Mouse (Mus musculus): Measurements from ENCODE around the gene Tmem215. TPM values are rescaled to one million over a fixed set of nuclear protein-coding genes. Genes with fewer than 3 reads are reported as not detected.

Tmem215 gene
- polyA plus RNA-seq, 1 experiment from 2014 or later = 0.40 TPM

GRCm38 (mm10) chr4:40499812-40500591, 28.0 kb downstream of the Tmem215 start:
- Histone ChIP-seq H3K9me3 (replicated peaks) (no peaks in the 10 kb centered on the region), H3K4me2 (no peak overlapping the region), H3K27me3 (no peaks in the 10 kb centered on the region), H3K36me3 (no peaks in the 10 kb centered on the region), H3K27ac (no peak overlapping the region), H3K4me3 (replicated peaks) (no peak overlapping the region), H3K9ac (no peak overlapping the region), H3K4me1 (no peaks in the 10 kb centered on the region)
- 81% methylated on average over 11 of the region's 11 CpGs for WGBS
- ATAC-seq (replicated peaks; ENCODE audit: low FRiP score) = no peak

- Histone ChIP-seq H3K9me3 (replicated peaks) (no peaks in the 10 kb centered on the region), H3K9ac (no peak overlapping the region), H3K4me1 (no peaks in the 10 kb centered on the region), H3K27me3 (no peaks in the 10 kb centered on the region), H3K4me3 (replicated peaks) (no peak overlapping the region), H3K36me3 (no peaks in the 10 kb centered on the region), H3K27ac (no peak overlapping the region), H3K4me2 (no peak overlapping the region)
- no peak for ATAC-seq (replicated peaks; ENCODE audit: low FRiP score)
- 60% methylated on average over 3 of the region's 3 CpGs for WGBS
Observed at GRCm38 (mm10) chr4:40502459-40502858, 30.5 kb downstream of the Tmem215 start.

- Histone ChIP-seq H3K36me3 (no peaks in the 10 kb centered on the region), H3K9ac (no peak overlapping the region), H3K9me3 (replicated peaks) (no peaks in the 10 kb centered on the region), H3K27me3 (no peaks in the 10 kb centered on the region), H3K4me1 (no peaks in the 10 kb centered on the region), H3K4me2 (no peak overlapping the region), H3K4me3 (replicated peaks) (no peak overlapping the region), H3K27ac (no peak overlapping the region)
- WGBS = 79% methylated on average over 16 of the region's 16 CpGs
- ATAC-seq (replicated peaks; ENCODE audit: low FRiP score) = no peak
Observed at GRCm38 (mm10) chr4:40509534-40509933, 37.6 kb downstream of the Tmem215 start.

- ATAC-seq (replicated peaks; ENCODE audit: low FRiP score) = no peak
- Histone ChIP-seq H3K4me1 (no peaks in the 10 kb centered on the region), H3K27me3 (no peaks in the 10 kb centered on the region), H3K9me3 (replicated peaks) (no peaks in the 10 kb centered on the region), H3K36me3 (no peaks in the 10 kb centered on the region), H3K4me2 (no peak overlapping the region), H3K27ac (no peak overlapping the region), H3K9ac (no peak overlapping the region), H3K4me3 (replicated peaks) (no peak overlapping the region)
- 89% methylated on average over 2 of the region's 2 CpGs for WGBS
Observed at GRCm38 (mm10) chr4:40513235-40513634, 41.3 kb downstream of the Tmem215 start.

GRCm38 (mm10) chr4:40518545-40519324, 46.8 kb downstream of the Tmem215 start:
- Histone ChIP-seq H3K4me3 (replicated peaks) (no peak overlapping the region), H3K36me3 (no peaks in the 10 kb centered on the region), H3K9ac (no peak overlapping the region), H3K4me2 (no peak overlapping the region), H3K27me3 (no peaks in the 10 kb centered on the region), H3K27ac (no peak overlapping the region), H3K4me1 (no peaks in the 10 kb centered on the region), H3K9me3 (replicated peaks) (0 out of 2 replicates have a peak, but pooled peaks cover 4% of the 10 kb centered on the region)
- 94% methylated on average over 14 of the region's 14 CpGs for WGBS
- no peak for ATAC-seq (replicated peaks; ENCODE audit: low FRiP score)

Other genes with a start within 250 kb of the Tmem215 start
- gene Ddx58, start 232.4 kb upstream of the Tmem215 start, polyA plus RNA-seq (2015; fragmentation: Nextera tagmentation; extraction: Ambion mirVana) = 8.2 and 11.4 TPM in 2 replicates
- gene Smim27, start 202.6 kb upstream of the Tmem215 start, polyA plus RNA-seq (2015; fragmentation: Nextera tagmentation; extraction: Ambion mirVana) = 40.1 and 40.4 TPM in 2 replicates
- 46.7 and 47.7 TPM in 2 replicates for gene Topors, start 202.3 kb upstream of the Tmem215 start, polyA plus RNA-seq (2015; fragmentation: Nextera tagmentation; extraction: Ambion mirVana)
- 348 and 369 TPM in 2 replicates for gene Ndufb6, start 192.8 kb upstream of the Tmem215 start, polyA plus RNA-seq (2015; fragmentation: Nextera tagmentation; extraction: Ambion mirVana)
- 23.9 and 30.6 TPM in 2 replicates for gene Aptx, start 231.0 kb downstream of the Tmem215 start, polyA plus RNA-seq (2015; fragmentation: Nextera tagmentation; extraction: Ambion mirVana)
- 475 and 513 TPM in 2 replicates for gene Dnaja1, start 250.0 kb downstream of the Tmem215 start, polyA plus RNA-seq (2015; fragmentation: Nextera tagmentation; extraction: Ambion mirVana)